Mouse (Mus musculus): ENCODE data around the gene Gorab.

Gene Gorab

DNA sequence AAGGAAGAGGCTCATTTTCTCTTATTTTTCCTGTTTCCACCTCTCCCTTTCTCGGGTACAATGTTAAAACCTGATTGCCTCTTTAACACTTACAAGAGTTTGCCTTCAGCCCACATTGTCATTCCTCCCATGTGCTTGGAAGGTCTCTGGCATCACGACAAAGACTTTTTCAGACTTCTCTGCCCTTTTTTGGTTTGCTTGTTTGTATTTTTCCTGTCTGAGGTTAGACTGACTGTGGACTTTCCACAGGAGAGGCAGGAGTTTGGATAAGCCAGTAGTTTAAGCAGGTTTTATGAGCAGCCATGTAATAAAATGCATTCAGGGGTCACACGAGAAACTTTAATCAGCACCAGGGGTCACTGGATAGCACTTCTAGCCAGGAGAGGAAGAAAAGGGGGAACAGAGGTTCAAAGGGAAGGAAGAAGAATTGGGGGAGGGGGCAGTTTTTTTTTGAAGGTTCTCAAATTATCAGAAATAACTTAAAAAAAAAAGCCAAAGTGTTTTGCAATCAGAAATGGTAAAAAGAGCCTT is 47.8 kb downstream of the Gorab start:
- DNase-seq: no peak

DNA sequence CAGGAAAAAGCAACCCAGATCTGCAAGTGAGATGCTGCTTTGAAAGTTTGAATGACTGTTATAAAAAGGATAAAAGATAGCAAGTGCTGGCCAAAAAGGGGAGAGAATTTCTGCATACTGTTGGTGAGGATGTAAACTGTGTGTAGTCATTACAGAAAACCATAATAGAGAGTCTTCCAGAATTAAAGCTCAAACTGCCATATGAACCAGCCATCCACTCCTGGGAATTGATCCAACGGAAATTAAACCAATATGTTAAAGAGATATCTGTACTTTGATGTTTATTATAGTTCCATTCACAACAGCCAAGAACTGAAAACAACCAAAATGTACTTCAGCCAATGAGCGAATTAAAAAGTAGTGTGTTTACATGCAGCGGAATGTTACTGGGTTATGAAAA is 52.5 kb downstream of the Gorab start:
- DNase-seq: no peak

DNA sequence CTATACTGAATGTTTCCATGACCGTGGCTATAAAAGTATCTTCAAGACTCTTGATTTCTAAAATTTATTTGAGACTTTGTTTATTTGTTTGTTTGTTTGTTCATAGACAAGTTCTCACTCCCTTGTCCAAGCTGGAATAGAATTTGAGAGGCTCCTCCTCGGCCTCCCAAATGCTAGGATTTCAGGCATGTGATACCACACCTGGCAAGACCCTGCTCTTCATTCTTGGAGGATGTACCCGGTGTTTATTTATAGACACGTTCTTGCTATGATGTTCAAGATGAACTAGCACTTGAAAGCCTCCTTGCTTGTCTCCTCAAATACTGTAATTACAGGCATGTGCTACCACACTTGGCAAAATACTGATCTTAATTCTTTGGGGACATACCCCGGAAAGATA is 57.9 kb downstream of the Gorab start:
- no peak for DNase-seq

DNA sequence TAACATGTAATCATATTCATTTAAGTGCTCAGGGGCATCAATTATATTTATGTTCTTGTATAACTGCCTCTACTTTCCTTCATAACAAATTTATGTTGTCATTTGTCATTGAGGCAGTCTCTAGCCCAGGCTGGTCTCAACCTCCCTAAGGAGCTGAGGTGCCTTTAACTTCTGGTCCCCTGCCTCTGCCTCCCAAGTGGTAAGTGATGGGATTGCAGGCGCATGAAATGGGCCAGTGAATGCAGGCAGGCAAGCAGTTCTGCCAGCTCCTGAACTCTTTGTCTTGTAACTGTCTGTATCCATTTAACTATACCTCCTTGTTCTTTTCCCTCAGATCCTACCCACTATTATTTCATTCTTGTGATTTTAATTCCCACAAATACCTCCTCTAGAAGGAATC is 58.5 kb downstream of the Gorab start:
- no peak for DNase-seq

DNA sequence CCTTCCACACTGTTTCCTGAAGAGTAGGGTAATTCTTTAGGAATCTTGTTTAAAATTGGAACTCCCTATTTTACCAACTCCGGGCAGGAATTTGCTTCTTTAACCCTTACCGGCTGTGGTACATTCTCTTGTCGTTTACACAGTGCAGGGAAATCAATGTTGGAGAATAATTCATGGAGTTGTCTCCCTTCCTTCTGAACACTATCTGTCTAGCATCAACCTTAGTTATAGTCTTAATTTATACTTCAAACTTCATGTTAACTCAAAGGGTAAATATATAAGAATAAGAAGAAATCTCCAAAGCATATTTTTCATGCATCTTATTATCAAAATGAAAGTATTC is 64.3 kb downstream of the Gorab start:
- no peak for DNase-seq

DNA sequence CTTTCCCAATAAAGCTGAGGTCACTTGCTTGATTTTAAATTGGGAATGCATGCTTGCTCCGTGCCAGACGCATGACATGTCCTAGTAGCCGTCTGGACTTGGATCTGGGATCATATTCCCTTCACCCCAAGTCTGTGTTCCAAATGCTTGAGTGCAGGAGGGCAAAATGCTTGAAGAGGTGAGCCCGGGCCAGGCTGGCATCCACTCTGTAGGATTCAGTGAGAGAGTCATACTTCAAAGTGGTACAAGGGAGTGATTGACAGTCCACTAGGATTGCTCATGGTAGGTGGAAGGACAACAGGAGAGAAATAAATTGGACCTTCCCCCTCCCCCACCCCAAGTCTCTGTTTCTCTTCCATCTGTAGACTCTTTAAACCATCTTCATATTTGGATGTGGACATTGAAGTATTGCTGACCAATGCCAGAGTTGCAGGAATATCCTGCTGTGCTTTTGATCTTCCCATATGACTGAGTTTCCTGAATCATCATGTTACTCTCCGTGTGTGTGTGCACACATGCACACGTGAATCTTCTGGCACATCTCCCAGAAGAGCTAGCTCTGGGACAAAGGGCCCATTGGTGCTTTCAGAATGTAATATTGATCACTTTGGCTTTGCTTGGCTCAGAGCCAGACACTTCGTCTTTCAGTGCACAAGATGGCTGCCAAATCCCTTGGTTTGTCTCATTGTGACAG is 64.8 kb downstream of the Gorab start:
- DNase-seq: no peak

DNA sequence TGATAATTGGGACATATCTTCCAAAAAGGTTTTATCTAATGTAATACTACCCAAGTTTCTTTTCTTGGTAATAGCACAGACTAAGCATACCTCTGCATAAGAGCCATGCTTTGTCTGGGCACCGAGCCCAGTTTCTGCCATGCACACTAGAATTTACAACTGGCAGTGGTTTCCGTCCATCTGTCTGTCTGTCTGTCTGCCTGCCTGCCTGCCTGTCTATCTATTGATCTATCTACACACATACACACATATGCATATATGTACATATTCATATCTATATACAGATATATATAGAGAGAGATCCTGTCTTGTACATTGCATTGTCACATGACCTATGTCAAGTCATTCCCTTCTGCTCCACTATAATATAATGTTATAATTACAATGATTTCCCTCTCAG is 65.6 kb downstream of the Gorab start:
- DNase-seq: no peak
